Mouse (Mus musculus): ENCODE measurements around the gene Cdip1.
A peak's percentile ranks its signal among the peaks of the same experiment; 100 is the strongest.

Cdip1 gene

GRCm38 (mm10) chr16:4718753-4719518 is 71.2 kb downstream of the Cdip1 start, which contains the start of gene Nmral1:
TSS of gene Nmral1 (minus strand) at chr16:4719356.
- peak; percentile 26 to 54 for DNase-seq (ENCODE audit: low spot score in 2 of 2)

DNA sequence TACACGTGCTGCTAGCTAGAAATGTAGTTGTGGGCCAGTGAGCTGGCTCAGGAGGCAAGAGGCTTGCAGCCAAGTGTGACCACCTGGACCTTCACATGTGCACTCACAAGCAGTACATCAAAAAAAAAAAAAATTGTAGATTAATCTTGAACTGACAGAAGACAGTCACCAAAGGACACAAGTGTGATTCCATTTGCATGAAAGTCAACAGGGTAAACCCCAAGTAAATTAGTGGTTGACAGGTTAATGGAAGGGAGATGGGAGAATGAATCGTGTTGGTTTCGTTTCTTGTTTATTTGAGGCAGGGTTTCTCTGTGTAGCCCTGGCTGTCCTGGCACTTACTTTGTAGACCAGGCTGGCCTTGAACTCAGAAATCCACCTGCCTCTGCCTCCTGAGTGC is 72.2 kb downstream of the Cdip1 start:
- DNase-seq (ENCODE audit: low spot score in 2 of 2): no peak

DNA sequence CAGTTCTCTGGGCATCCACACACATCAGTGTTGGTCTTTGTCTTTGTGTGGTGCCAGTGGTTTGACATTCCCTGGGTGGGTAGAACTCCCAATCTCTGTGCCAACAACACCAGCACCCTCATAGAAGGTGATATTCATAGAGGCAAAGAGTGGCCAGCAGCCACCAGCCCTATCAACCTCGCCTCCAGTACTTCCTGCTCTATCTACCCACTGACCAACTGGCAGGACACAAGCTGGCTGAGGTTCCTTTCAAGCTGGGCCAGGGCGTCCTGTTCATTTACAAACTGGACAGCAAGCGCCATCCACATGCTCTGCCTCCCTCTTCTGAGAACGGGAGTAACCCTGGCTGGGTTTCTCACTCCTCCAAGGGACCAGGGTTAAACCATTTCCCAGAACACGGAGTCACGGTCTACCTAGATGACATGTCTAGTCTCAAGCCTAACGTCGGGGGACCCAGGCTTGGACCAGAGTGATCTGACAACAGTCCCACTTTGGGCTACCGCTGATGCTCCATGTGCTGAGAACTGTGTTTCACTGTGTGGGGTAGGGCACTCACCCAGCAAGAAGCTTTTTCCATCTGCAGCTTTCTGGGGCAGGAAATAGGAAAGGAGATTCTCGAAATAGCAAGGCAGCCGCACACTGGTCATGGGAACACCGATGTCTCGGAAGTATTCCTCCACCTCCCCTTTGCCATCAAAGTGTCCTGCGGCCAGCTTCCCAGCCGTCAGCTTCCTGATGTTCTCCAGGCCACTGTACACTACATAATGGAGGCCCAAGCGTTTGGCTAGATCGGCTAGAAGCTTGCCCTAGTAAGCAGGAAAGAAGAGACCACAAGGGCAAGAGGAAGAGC is 76.0 kb downstream of the Cdip1 start:
- no peak for DNase-seq (ENCODE audit: low spot score in 2 of 2)

DNA sequence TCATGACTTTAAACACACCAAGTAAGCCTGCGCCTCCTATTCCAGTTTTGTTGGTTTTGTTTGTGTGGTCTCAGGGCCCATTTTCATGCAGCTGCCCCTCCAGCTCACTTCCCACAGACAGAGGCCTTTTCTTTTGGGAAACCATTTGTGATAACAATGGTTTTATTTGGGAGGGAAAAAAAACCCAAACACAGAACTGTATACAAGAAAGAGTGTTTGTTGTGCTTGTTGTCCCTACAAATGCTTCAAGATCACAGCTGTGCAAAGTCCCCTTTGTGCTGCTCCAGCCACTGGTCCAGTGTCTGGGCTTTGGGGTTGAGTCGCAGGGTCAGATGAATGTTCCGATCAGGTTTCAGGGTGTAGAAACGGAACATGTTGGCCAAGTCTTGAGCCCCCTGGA is 78.9 kb downstream of the Cdip1 start:
- no peak for DNase-seq (ENCODE audit: low spot score in 2 of 2)

GRCm38 (mm10) chr16:4705541-4705940 is 84.6 kb downstream of the Cdip1 start:
- no peak for DNase-seq (ENCODE audit: low spot score in 2 of 2)

- no peak for DNase-seq (ENCODE audit: low spot score in 2 of 2)
Measured at GRCm38 (mm10) chr16:4702646-4703045, 87.4 kb downstream of the Cdip1 start.

DNA sequence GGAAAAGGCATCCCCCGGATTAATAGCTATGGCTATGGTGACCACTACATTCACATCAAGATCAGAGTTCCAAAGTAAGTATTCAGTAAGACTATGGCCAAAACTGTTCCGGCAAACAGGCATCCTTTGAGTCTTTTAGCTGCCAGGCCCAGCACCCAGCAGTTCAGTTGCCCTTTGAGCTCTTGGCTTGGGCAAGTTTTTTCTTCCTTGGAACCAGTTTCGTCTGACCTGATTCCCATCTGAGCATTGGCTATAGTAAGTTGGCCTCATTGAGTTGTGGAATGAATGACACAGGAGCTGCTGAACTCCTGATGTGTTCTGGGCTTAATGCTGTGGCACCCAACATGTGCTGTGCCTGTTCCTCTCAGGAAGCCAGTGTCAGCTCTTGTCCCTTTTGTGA is 88.9 kb downstream of the Cdip1 start:
- no peak for DNase-seq (ENCODE audit: low spot score in 2 of 2)

All from urinary bladder, postnatal 36 days (tissue).